Mouse (Mus musculus): ENCODE data around the gene Ascc1. TPM values are rescaled to one million over a fixed set of nuclear protein-coding genes. Genes with fewer than 3 reads are reported as not detected.
"Not testable (repeated sequence)": the region's sequence is repeated elsewhere in the genome, so short reads cannot be mapped to it uniquely, and the experiment has no call there.

Ascc1 gene
- polyA plus RNA-seq, 1 experiment: 14.2 TPM

DNA sequence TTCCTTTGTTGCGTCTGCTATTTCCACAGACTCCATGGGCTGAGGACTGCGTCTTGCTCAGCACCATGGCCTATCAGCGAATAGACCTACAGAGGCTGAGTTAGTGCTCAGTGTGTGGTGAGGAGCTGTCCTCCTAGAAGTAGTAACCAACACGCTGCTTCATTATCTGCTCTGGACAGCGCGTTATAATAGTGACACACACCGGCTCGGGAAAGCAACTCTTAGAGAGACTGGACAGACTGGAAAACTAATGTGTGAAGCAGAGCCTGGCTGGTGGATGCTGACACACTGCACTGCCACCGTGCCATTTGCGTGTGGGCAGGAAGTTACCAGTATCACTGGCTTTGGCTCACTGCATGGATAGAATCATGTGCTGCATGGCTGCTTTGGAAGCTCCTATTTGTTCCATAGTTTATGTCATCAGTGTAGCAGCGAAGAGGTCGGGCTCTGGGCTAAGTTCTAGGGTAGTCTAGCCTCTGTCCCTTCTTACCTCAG is 20.2 kb upstream of the Ascc1 start:
- WGBS: 91% methylated on average over 12 of the region's 12 CpGs
- H3K36me3 ChIP-seq (ENCODE audit: control insufficient read depth, insufficient read depth, low read length): peaks cover 15% of the 10 kb centered on the region
- TF ChIP-seq POLR2A (IDR thresholded peaks at IDR 0.05; ENCODE audit: low read depth, low read length) (no peak), CTCF (IDR thresholded peaks at IDR 0.05; ENCODE audit: extremely low read depth, insufficient read length, insufficient replicate concordance, low read depth, low read length) (no peak)
- no peak overlapping the region for H3K27ac ChIP-seq (ENCODE audit: insufficient read depth, low read depth, low read length)
- H3K4me1 ChIP-seq (ENCODE audit: control insufficient read depth, insufficient read depth, insufficient read length, low read length): peaks cover 21% of the 10 kb centered on the region
- no peak overlapping the region for H3K4me3 ChIP-seq (ENCODE audit: low read depth, low read length)
- no peaks in the 10 kb centered on the region for H3K27me3 ChIP-seq (ENCODE audit: control insufficient read depth, insufficient read depth, low read length)

DNA sequence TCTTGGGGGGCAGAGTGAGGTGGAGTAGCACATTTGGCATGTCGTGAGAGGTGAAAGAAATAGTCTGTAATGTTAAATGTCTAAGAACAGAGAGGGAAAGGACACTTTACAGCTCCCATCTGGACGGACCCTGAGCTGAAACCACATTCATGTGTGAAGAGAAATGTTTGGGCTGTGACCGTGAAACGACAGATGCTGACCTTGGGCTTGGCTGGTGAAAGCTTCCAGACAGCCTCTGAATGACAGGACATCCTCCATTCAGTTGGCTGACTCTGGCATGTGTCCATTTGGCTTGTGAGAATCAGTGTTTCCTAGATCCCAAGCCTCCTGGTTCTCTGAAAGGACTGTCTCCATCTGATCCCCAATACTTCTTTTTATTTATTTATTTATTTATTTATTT is 14.6 kb upstream of the Ascc1 start:
- peaks cover 46% of the 10 kb centered on the region for H3K36me3 ChIP-seq (ENCODE audit: control insufficient read depth, insufficient read depth, low read length)
- TF ChIP-seq CTCF (IDR thresholded peaks at IDR 0.05; ENCODE audit: extremely low read depth, insufficient read length, insufficient replicate concordance, low read depth, low read length) (no peak), POLR2A (IDR thresholded peaks at IDR 0.05; ENCODE audit: low read depth, low read length) (no peak)
- H3K4me1 ChIP-seq (ENCODE audit: control insufficient read depth, insufficient read depth, insufficient read length, low read length): no peaks in the 10 kb centered on the region
- no peak overlapping the region for H3K27ac ChIP-seq (ENCODE audit: insufficient read depth, low read depth, low read length)
- no peaks in the 10 kb centered on the region for H3K27me3 ChIP-seq (ENCODE audit: control insufficient read depth, insufficient read depth, low read length)
- WGBS: 89% methylated on average over 4 of the region's 4 CpGs
- no peak overlapping the region for H3K4me3 ChIP-seq (ENCODE audit: low read depth, low read length)

DNA sequence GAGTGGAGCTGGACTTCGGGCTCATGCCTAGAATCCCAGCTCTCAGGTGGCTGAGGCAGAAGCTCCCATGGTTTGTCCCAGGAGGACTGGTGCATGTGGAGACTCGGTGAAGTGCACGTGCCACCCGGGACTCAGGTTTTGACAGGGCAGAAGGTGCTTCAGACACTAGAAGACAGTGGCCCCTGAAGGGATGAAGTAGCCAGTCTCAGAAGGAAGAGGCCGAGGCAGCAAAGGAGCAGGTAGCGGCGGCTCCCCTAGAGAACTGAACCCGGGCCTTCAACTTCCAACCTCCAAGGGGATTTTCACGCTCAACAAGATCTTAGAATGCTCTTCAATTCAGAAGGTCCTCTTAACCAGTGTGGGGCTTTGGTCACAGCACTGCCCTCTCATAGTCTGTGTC is 12.2 kb upstream of the Ascc1 start:
- H3K4me1 ChIP-seq (ENCODE audit: control insufficient read depth, insufficient read depth, insufficient read length, low read length): no peaks in the 10 kb centered on the region
- 98% methylated on average over 9 of the region's 9 CpGs for WGBS
- H3K27me3 ChIP-seq (ENCODE audit: control insufficient read depth, insufficient read depth, low read length): no peaks in the 10 kb centered on the region
- no peak overlapping the region for H3K4me3 ChIP-seq (ENCODE audit: low read depth, low read length)
- no peak overlapping the region for H3K27ac ChIP-seq (ENCODE audit: insufficient read depth, low read depth, low read length)
- peaks cover 51% of the 10 kb centered on the region for H3K36me3 ChIP-seq (ENCODE audit: control insufficient read depth, insufficient read depth, low read length)
- no peak for TF ChIP-seq CTCF (IDR thresholded peaks at IDR 0.05; ENCODE audit: extremely low read depth, insufficient read length, insufficient replicate concordance, low read depth, low read length)
- no peak for TF ChIP-seq POLR2A (IDR thresholded peaks at IDR 0.05; ENCODE audit: low read depth, low read length)

DNA sequence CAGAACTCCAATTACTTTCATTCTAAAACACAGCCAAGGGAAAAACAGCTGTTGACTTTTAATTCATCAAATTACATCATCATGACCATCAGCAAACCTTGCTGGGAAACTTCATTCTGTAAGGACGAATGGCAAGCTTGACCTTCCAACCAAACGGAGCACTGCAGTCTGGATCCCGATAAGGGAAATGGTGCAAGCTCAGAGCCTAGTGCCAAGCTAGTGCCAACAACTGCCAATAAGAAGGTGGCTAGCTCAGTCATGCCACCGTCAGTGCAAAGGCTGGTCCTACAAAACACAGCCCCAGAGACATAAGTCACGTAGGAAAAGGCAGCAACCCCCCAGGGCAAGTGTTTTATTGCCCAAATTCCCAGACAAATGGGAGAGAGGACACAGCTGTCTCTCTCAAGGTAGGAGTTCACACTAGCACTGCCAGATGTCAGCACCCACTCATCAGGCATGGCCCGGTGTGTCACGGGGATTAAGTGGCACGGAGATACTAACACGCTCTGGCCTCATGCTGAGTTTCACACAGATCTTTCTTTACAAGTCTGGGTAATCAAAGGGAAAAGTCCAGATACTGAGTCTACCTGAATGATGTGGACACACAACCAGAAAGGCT is 11.2 kb upstream of the Ascc1 start:
- peaks cover 56% of the 10 kb centered on the region for H3K36me3 ChIP-seq (ENCODE audit: control insufficient read depth, insufficient read depth, low read length)
- H3K27ac ChIP-seq (ENCODE audit: insufficient read depth, low read depth, low read length): no peak overlapping the region; the same call in 1 of the 2 replicates
- no peaks in the 10 kb centered on the region for H3K27me3 ChIP-seq (ENCODE audit: control insufficient read depth, insufficient read depth, low read length)
- no peaks in the 10 kb centered on the region for H3K4me1 ChIP-seq (ENCODE audit: control insufficient read depth, insufficient read depth, insufficient read length, low read length)
- no peak overlapping the region for H3K4me3 ChIP-seq (ENCODE audit: low read depth, low read length)
- TF ChIP-seq CTCF (IDR thresholded peaks at IDR 0.05; ENCODE audit: extremely low read depth, insufficient read length, insufficient replicate concordance, low read depth, low read length) (no peak), POLR2A (IDR thresholded peaks at IDR 0.05; ENCODE audit: low read depth, low read length) (no peak)
- 66% methylated on average over 9 of the region's 9 CpGs for WGBS

DNA sequence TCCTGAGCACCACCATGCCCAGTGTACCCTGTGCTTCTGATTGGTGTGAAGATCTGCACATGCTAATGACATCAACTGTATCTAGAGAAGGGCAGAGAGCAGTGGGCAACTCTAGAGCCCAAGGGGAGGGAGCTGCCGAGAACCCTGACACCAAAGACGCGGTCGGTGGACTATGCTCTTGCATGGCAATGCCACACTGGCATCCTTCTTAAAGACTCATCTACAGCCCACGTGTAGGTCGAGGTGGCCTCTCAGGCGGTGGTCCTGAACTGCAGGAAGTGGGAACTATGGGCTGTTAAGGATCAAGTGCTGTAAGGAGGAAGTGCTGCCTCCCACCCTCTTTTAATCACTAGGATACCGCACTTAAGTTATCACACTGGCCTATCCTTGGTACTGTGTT is 10.6 kb upstream of the Ascc1 start:
- 80% methylated on average over 8 of the region's 8 CpGs for WGBS
- Histone ChIP-seq H3K4me1 (ENCODE audit: control insufficient read depth, insufficient read depth, insufficient read length, low read length) (no peaks in the 10 kb centered on the region), H3K4me3 (ENCODE audit: low read depth, low read length) (no peak overlapping the region), H3K36me3 (ENCODE audit: control insufficient read depth, insufficient read depth, low read length) (peaks cover 53% of the 10 kb centered on the region), H3K27ac (ENCODE audit: insufficient read depth, low read depth, low read length) (no peak overlapping the region), H3K27me3 (ENCODE audit: control insufficient read depth, insufficient read depth, low read length) (no peaks in the 10 kb centered on the region)
- TF ChIP-seq POLR2A (IDR thresholded peaks at IDR 0.05; ENCODE audit: low read depth, low read length): no peak
- TF ChIP-seq CTCF (IDR thresholded peaks at IDR 0.05; ENCODE audit: extremely low read depth, insufficient read length, insufficient replicate concordance, low read depth, low read length): no peak

DNA sequence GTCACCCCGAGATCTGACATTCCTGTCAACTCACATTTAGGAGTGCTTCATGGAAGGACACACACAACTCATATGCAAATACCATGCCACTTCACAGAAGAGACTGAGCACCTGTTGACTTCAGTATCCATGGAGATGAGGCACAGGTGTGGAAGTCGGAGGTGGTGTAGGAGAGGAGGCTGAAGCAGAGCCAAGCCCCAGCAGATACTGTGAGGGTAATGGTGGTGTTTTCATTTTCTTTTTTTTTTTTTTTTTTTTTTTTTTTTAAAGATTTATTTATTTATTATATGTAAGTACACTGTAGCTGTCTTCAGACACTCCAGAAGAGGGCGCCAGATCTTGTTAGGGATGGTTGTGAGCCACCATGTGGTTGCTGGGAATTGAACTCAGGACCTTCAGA is 8.8 kb upstream of the Ascc1 start:
- peaks cover 36% of the 10 kb centered on the region for H3K36me3 ChIP-seq (ENCODE audit: control insufficient read depth, insufficient read depth, low read length)
- H3K4me3 ChIP-seq (ENCODE audit: low read depth, low read length); H3K27ac ChIP-seq (ENCODE audit: insufficient read depth, low read depth, low read length); H3K27me3 ChIP-seq (ENCODE audit: control insufficient read depth, insufficient read depth, low read length); H3K4me1 ChIP-seq (ENCODE audit: control insufficient read depth, insufficient read depth, insufficient read length, low read length): not testable (repeated sequence)
- WGBS: 65% methylated on average over 2 of the region's 3 CpGs

DNA sequence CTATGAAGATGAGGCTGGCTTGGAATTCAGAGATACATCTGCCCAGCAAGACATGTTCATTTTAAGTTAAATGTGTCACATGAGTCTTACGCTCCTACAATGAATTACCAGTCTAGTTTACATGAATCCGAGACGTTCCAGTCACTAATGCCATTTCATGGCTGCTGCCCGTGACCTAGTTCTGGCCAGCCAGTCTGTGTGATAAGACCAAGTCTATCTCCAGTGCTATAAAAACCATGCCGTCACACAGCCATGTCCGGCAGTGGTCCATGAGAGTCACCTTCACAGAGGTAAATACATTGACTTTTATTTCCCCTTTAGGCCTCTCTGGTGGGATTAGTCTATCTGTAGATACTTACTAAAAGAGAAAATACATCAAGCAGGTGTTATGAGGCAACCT is 6.7 kb upstream of the Ascc1 start:
- TF ChIP-seq CTCF (IDR thresholded peaks at IDR 0.05; ENCODE audit: extremely low read depth, insufficient read length, insufficient replicate concordance, low read depth, low read length): no peak
- TF ChIP-seq POLR2A (IDR thresholded peaks at IDR 0.05; ENCODE audit: low read depth, low read length): no peak
- H3K27ac ChIP-seq (ENCODE audit: insufficient read depth, low read depth, low read length): no peak overlapping the region
- WGBS: 89% methylated on average over 6 of the region's 6 CpGs
- no peak overlapping the region for H3K4me3 ChIP-seq (ENCODE audit: low read depth, low read length)
- H3K27me3 ChIP-seq (ENCODE audit: control insufficient read depth, insufficient read depth, low read length): no peaks in the 10 kb centered on the region
- no peaks in the 10 kb centered on the region for H3K4me1 ChIP-seq (ENCODE audit: control insufficient read depth, insufficient read depth, insufficient read length, low read length)
- H3K36me3 ChIP-seq (ENCODE audit: control insufficient read depth, insufficient read depth, low read length): peaks cover 21% of the 10 kb centered on the region
